Mouse (Mus musculus) small intestine, adult 2 months (tissue): ENCODE measurements around the gene Ccnc. TPM values are rescaled to one million over a fixed set of nuclear protein-coding genes. Genes with fewer than 3 reads are reported as not detected.

ENCODE experiments used
- H3K27ac ChIP-seq: fragments of 200-500 bp; 2 replicates; pipeline ENCODE4 v1.5.1; 2012; ENCODE audit warnings: low read depth, low read length, control low read depth, inconsistent platforms; ENCODE audit not compliant: insufficient read depth
- H3K27me3 ChIP-seq: fragments of 200-500 bp; 2 replicates; pipeline ENCODE4 v1.6.1; 2012; ENCODE audit warnings: mild to moderate bottlenecking, moderate library complexity, low read length, inconsistent platforms; ENCODE audit not compliant: control insufficient read depth, insufficient read depth
- H3K36me3 ChIP-seq: fragments of 200-500 bp; 2 replicates; pipeline ENCODE4 v1.6.1; 2012; ENCODE audit warnings: mild to moderate bottlenecking, low read length, control low read depth, inconsistent platforms; ENCODE audit not compliant: control insufficient read depth, insufficient read depth
- H3K4me1 ChIP-seq: fragments of 200-500 bp; 2 replicates; pipeline ENCODE4 v1.6.1; 2012; ENCODE audit warnings: low read length, inconsistent platforms, mixed read lengths; ENCODE audit not compliant: control insufficient read depth, insufficient read depth, insufficient read length
- H3K4me3 ChIP-seq: fragments of 200-500 bp; 2 replicates; pipeline ENCODE4 v1.5.1; 2012; ENCODE audit warnings: low read depth, mild to moderate bottlenecking, control low read depth, inconsistent platforms, low read length, moderate library complexity
- CTCF ChIP-seq: fragments of 200-500 bp; IDR thresholded peaks from 2 replicates; pipeline ENCODE4 v1.5.1; 2012; ENCODE audit warnings: low read depth, mild to moderate bottlenecking, control low read depth, inconsistent platforms, low read length, moderate library complexity, mixed read lengths; ENCODE audit not compliant: insufficient replicate concordance, insufficient read length; ENCODE audit errors: extremely low read depth
- POLR2A ChIP-seq: fragments of 200-500 bp; IDR thresholded peaks from 2 replicates; pipeline ENCODE4 v1.6.1; 2012; ENCODE audit warnings: low read depth, mild to moderate bottlenecking, control low read depth, inconsistent platforms, low read length, moderate library complexity
- WGBS: fragments of 180-500 bp; shearing (Covaris S2); methylation state at CpG from one replicate; pipeline ENCODE4 v1.1.7; 2018; 5-methylcytosine and 5-hydroxymethylcytosine counted together
- polyA plus RNA-seq: library from polyadenylated mRNA; depleted of rRNA; stranded (reverse); fragments of >200 nt; gene quantifications from 2 replicates; pipeline ENCODE4 v1.2.3, GENCODE M21; 2012

Ccnc gene
- polyA plus RNA-seq, 1 experiment = 1.7 TPM

DNA sequence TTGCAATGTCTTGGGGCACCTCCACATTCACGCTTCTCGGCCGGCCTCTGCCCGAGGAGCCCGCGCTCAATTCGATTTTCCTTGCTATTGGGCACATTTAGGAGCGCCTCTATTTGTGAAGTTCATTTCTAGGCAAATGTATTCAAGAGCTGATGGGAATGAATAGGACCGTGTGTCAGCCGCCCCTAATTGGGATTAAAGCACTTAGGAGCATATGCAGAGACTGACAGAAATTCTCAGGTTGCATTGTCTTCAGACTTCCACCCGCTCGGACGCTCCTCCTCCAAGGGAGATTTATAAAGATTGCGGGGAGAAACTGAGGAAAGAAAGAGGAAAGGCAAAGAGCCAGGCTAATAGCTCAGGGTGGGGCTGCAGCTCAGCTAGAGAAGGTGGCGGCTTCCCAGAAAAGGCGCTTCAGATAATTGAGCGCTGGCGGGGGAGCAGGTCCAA lies 38.0 kb upstream of the Ccnc start:
- H3K27ac ChIP-seq = no peak overlapping the region
- peaks cover 6% of the 10 kb centered on the region for H3K4me1 ChIP-seq
- peaks cover 54% of the 10 kb centered on the region for H3K27me3 ChIP-seq
- WGBS = 6% methylated on average over 18 of the region's 18 CpGs
- no peaks in the 10 kb centered on the region for H3K36me3 ChIP-seq
- TF ChIP-seq CTCF (no peak), POLR2A (no peak)
- no peak overlapping the region for H3K4me3 ChIP-seq

DNA sequence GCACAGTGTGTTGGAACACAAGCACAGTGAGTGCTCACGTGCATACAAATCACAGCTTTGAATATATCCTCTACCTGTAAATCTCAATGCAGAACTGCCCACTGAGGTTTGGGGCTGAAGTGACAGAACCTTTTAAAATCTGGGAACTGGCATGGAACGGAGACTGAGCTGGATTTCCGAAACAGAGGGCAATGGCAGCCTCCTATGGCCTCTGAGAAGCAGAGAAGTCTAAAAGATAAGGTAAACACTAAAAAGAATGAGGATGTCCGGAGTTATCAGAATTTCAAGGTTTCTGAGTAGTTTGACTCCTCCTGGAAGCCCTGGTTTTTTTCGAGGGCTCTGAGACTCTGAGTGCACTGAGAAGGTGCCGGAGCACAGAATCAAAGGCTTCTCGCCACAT lies 37.3 kb upstream of the Ccnc start:
- peaks cover 6% of the 10 kb centered on the region for H3K4me1 ChIP-seq
- H3K36me3 ChIP-seq = no peaks in the 10 kb centered on the region
- H3K27me3 ChIP-seq = peaks cover 49% of the 10 kb centered on the region
- no peak for TF ChIP-seq POLR2A
- no peak for TF ChIP-seq CTCF
- no peak overlapping the region for H3K4me3 ChIP-seq
- no peak overlapping the region for H3K27ac ChIP-seq
- WGBS = 12% methylated on average over 7 of the region's 7 CpGs

- Histone ChIP-seq H3K4me1 (no peaks in the 10 kb centered on the region), H3K36me3 (no peaks in the 10 kb centered on the region), H3K27me3 (peaks cover under 1% of the 10 kb centered on the region), H3K4me3 (no peak overlapping the region), H3K27ac (no peak overlapping the region)
- 24% methylated on average over 7 of the region's 7 CpGs for WGBS
- TF ChIP-seq POLR2A = no peak
- peak; percentile 65; the same call in 1 of the 2 replicates for TF ChIP-seq CTCF
These were observed 31.8 kb upstream of the Ccnc start for GRCm38 (mm10) chr4:21695638-21696254.

DNA sequence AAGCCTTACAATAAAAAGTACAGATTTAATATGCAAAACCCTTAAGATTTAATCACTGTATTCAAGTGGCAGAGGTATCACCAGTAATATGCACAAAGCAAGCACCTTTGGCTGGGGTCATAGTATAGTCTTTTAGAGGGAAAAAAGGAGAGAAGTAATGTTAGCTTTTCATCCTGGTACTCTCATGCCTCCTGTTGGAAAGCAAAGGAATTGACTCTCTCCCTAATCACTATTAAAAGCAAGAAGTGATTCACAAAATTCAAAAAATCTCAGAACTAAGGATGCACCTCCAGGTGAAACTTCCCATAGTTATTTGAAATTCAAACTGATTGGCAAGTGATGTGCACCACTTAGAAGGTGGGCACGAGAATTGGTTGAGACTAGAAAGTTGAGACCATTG lies 22.5 kb upstream of the Ccnc start:
- TF ChIP-seq POLR2A (no peak), CTCF (no peak)
- Histone ChIP-seq H3K4me3 (no peak overlapping the region), H3K36me3 (no peaks in the 10 kb centered on the region), H3K4me1 (no peaks in the 10 kb centered on the region), H3K27ac (no peak overlapping the region), H3K27me3 (no peaks in the 10 kb centered on the region)
- WGBS = 38% methylated on average over 1 of the region's 1 CpGs

GRCm38 (mm10) chr4:21712147-21712546 lies 15.4 kb upstream of the Ccnc start:
- 4% methylated on average over 13 of the region's 13 CpGs for WGBS
- TF ChIP-seq CTCF = no peak
- no peak for TF ChIP-seq POLR2A
- Histone ChIP-seq H3K27ac (no peak overlapping the region), H3K4me3 (no peak overlapping the region), H3K36me3 (no peaks in the 10 kb centered on the region), H3K27me3 (no peaks in the 10 kb centered on the region), H3K4me1 (no peaks in the 10 kb centered on the region)

- TF ChIP-seq POLR2A = no peak
- no peak for TF ChIP-seq CTCF
- WGBS = 62% methylated on average over 7 of the region's 7 CpGs
- H3K4me3 ChIP-seq = no peak overlapping the region
These were observed 4.7 kb upstream of the Ccnc start for GRCm38 (mm10) chr4:21722752-21723334.

DNA sequence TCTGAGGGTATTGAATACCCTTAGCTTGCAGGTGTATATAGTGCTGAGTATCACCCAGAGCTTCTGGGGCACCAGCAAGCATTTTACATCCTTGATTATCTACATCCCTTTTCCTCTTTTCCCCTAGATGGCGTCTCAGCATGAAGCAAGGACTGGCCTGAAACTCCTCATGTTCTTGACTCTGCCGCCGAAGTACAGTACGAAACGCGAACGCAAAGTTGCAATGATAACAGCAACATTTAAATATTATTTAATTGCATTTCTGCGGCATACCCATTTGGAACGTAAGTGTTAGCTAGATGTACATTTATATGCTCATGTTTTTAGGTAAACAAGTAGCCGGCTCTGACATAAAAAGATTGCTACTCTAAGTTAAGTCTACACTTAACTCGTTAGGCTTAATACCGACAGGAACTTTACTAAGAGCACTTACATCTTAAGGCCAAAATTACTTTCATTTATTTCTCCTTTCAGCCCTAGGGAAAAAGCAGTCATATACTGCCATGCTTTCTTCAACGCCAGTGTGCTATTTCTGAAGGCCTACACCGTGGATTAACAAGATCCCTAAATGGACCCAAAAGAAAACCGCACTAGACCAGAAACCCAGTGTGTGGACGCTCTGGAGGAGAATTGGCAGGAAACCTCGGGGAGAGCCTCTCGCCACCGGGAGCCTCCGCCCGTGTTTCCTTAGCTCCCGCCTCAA lies 438 bp upstream of the Ccnc start:
- Histone ChIP-seq H3K4me1 (no peaks in the 10 kb centered on the region), H3K4me3 (peak overlapping the region; percentile 91), H3K36me3 (no peaks in the 10 kb centered on the region), H3K27me3 (no peaks in the 10 kb centered on the region), H3K27ac (peak overlapping the region; percentile 55)
- no peak for TF ChIP-seq POLR2A
- TF ChIP-seq CTCF = peak; percentile 55; the same call in 1 of the 2 replicates
- WGBS = under 1% methylated on average over 22 of the region's 22 CpGs

More at GRCm38 (mm10) chr4:21722752-21723334, 4.7 kb upstream of the Ccnc start:
- H3K27me3 ChIP-seq = no peaks in the 10 kb centered on the region
- no peaks in the 10 kb centered on the region for H3K36me3 ChIP-seq
- H3K4me1 ChIP-seq = no peaks in the 10 kb centered on the region
- no peak overlapping the region for H3K27ac ChIP-seq
